Mouse (Mus musculus) liver, adult 2 months (tissue): ENCODE results near the gene Epb41l3. TPM values are rescaled to one million over a fixed set of nuclear protein-coding genes. Genes with fewer than 3 reads are reported as not detected.

Source experiments
- DNase-seq: peaks from one replicate; pipeline ENCODE4 v3.0.0-alpha.2; 2011; ENCODE audit warnings: low read depth, low spot score; ENCODE audit errors: extremely low read depth
- H3K27ac ChIP-seq: fragments of 200-500 bp; replicated peaks from 2 replicates; pipeline ENCODE4 v1.5.1; 2012; ENCODE audit warnings: low read depth, mild to moderate bottlenecking, control low read depth, inconsistent platforms, low read length; ENCODE audit not compliant: insufficient read depth
- H3K27me3 ChIP-seq: fragments of 200-500 bp; 2 replicates; pipeline ENCODE4 v1.6.1; 2012; ENCODE audit warnings: mild to moderate bottlenecking, moderate library complexity, low read length, inconsistent platforms; ENCODE audit not compliant: control insufficient read depth, insufficient read depth
- H3K36me3 ChIP-seq: fragments of 200-500 bp; 2 replicates; pipeline ENCODE4 v1.6.1; 2012; ENCODE audit warnings: low read length, inconsistent platforms; ENCODE audit not compliant: control insufficient read depth, insufficient read depth
- H3K4me1 ChIP-seq: fragments of 200-500 bp; 2 replicates; pipeline ENCODE4 v1.6.1; 2011; ENCODE audit warnings: low read length; ENCODE audit not compliant: control insufficient read depth, insufficient read depth
- H3K4me3 ChIP-seq: fragments of 200-500 bp; 2 replicates; pipeline ENCODE4 v1.5.1; 2011; ENCODE audit warnings: low read depth, mild to moderate bottlenecking, control low read depth, low read length, moderate library complexity; ENCODE audit not compliant: insufficient read depth
- H3K79me2 ChIP-seq: fragments of 200-500 bp; 2 replicates; pipeline ENCODE4 v1.6.1; 2012; ENCODE audit warnings: inconsistent platforms, mild to moderate bottlenecking, low read length, moderate library complexity; ENCODE audit not compliant: control insufficient read depth, insufficient read depth
- H3K9ac ChIP-seq: fragments of 200-500 bp; 2 replicates; pipeline ENCODE4 v1.6.1; 2012; ENCODE audit warnings: low read depth, mild to moderate bottlenecking, control low read depth, inconsistent platforms, low read length
- CTCF ChIP-seq: fragments of 200-500 bp; IDR thresholded peaks from 2 replicates; pipeline ENCODE4 v1.5.1; 2011; ENCODE audit warnings: low read depth, low read length, control low read depth
- POLR2A ChIP-seq: fragments of 200-500 bp; IDR thresholded peaks from 2 replicates; pipeline ENCODE4 v1.6.1; 2011; ENCODE audit warnings: low read length, control low read depth; ENCODE audit not compliant: insufficient read depth; ENCODE audit errors: extremely low read depth
- WGBS: fragments of 180-500 bp; shearing (Covaris S2); methylation state at CpG from one replicate; pipeline ENCODE4 v1.1.7; 2018; 5-methylcytosine and 5-hydroxymethylcytosine counted together
- polyA plus RNA-seq: library from polyadenylated mRNA; depleted of rRNA; stranded (reverse); fragments of >200 nt; gene quantifications from 2 replicates; pipeline ENCODE4 v1.2.3, GENCODE M21; 2012
- total RNA-seq: library from RNA; depleted of rRNA; stranded (reverse); fragments of >200 nt; gene quantifications from 2 replicates; pipeline ENCODE4 v1.2.3, GENCODE M21; 2014

Gene Epb41l3
- total and polyA plus RNA-seq, 2 experiments = 0.69 to 3.6 TPM

GRCm38 (mm10) chr17:69181560-69182316, 106.3 kb downstream of the Epb41l3 start:
- no peaks in the 10 kb centered on the region for H3K36me3 ChIP-seq
- H3K27ac ChIP-seq = peak overlapping the region; percentile 39; the same call in 1 of the 2 replicates
- H3K9ac ChIP-seq = no peak overlapping the region
- H3K4me3 ChIP-seq = no peak overlapping the region
- DNase-seq = no peak
- no peaks in the 10 kb centered on the region for H3K4me1 ChIP-seq
- no peaks in the 10 kb centered on the region; the same call in 1 of the 2 replicates for H3K27me3 ChIP-seq
- H3K79me2 ChIP-seq = no peaks in the 10 kb centered on the region
- WGBS = 26% methylated on average over 7 of the region's 7 CpGs
- TF ChIP-seq CTCF (no peak), POLR2A (no peak)

- no peak for DNase-seq
- WGBS = 83% methylated on average over 3 of the region's 3 CpGs
- no peaks in the 10 kb centered on the region for H3K27me3 ChIP-seq
- no peak overlapping the region for H3K4me3 ChIP-seq
- no peak overlapping the region for H3K9ac ChIP-seq
- H3K27ac ChIP-seq = no peak overlapping the region
- no peaks in the 10 kb centered on the region for H3K4me1 ChIP-seq
- H3K79me2 ChIP-seq = no peaks in the 10 kb centered on the region
- H3K36me3 ChIP-seq = no peaks in the 10 kb centered on the region
- TF ChIP-seq POLR2A (no peak), CTCF (no peak)
Observed at GRCm38 (mm10) chr17:69187794-69188193, 112.3 kb downstream of the Epb41l3 start.

DNA sequence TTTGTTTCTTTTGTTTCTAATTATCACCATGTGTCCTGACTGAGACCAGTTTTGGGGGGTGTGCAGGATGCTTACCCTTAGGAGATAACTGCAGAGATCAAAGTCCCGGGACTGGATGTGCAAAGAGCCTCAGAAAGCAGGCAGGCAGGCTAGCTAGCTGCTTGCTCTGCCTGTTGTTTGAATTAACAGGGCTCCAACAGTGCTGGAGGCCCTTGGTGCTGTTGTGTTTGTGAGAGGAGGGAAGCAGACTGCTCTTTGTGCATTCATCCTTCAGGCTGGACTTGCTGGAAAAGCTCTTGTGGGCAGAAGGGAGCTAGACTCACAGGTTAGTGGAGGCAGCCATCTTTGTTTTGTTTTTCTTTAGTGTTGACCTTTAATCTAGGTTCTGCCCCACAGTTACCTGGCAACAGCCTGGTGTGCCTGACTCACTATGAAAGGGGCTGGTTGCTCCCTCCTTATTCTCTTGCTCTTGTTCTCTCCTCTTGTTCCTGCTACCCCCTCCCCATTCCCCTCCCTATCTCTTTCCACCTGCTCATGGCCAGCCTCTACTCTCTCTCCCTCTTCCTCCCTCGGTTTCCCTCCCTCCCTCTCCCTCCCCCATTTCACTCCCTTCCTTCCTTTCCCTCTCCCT, 117.5 kb downstream of the Epb41l3 start:
- H3K36me3 ChIP-seq = no peaks in the 10 kb centered on the region
- H3K79me2 ChIP-seq = no peaks in the 10 kb centered on the region
- DNase-seq = no peak
- no peak overlapping the region for H3K9ac ChIP-seq
- WGBS = 28% methylated on average over 2 of the region's 2 CpGs
- no peak overlapping the region for H3K27ac ChIP-seq
- no peaks in the 10 kb centered on the region for H3K4me1 ChIP-seq
- no peak overlapping the region for H3K4me3 ChIP-seq
- H3K27me3 ChIP-seq = no peaks in the 10 kb centered on the region
- no peak for TF ChIP-seq CTCF
- TF ChIP-seq POLR2A = no peak

DNA sequence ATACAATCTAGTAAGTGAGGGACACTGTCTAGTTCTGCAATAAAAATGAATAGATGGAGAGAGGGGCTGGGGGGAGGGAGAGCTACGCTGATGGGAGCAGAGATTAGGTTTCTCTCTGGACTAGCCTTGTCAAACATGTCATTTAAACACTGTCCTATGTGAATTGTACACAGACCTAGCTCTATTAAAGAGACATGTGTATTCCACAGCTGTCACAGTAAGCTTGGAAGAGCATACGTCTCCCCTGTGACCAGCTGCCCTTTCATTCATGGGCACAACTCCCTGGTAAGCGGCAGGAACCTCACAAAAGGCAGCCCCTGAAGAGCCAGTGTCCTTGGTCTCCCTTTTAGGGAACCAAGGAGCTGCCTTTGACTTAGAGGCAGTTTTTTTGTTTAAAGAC, 119.1 kb downstream of the Epb41l3 start:
- Histone ChIP-seq H3K36me3 (no peaks in the 10 kb centered on the region), H3K27ac (no peak overlapping the region), H3K4me3 (no peak overlapping the region), H3K79me2 (no peaks in the 10 kb centered on the region), H3K27me3 (no peaks in the 10 kb centered on the region), H3K9ac (no peak overlapping the region), H3K4me1 (no peaks in the 10 kb centered on the region)
- WGBS = 74% methylated on average over 3 of the region's 3 CpGs
- TF ChIP-seq POLR2A = no peak
- TF ChIP-seq CTCF = no peak
- DNase-seq = no peak

GRCm38 (mm10) chr17:69195758-69196157, 120.3 kb downstream of the Epb41l3 start:
- Histone ChIP-seq H3K27ac (no peak overlapping the region), H3K4me1 (no peaks in the 10 kb centered on the region), H3K4me3 (no peak overlapping the region), H3K36me3 (no peaks in the 10 kb centered on the region), H3K79me2 (no peaks in the 10 kb centered on the region), H3K27me3 (no peaks in the 10 kb centered on the region), H3K9ac (no peak overlapping the region)
- WGBS = 77% methylated on average over 6 of the region's 6 CpGs
- no peak for TF ChIP-seq CTCF
- TF ChIP-seq POLR2A = no peak
- no peak for DNase-seq

- Histone ChIP-seq H3K36me3 (no peaks in the 10 kb centered on the region), H3K27ac (no peak overlapping the region), H3K27me3 (no peaks in the 10 kb centered on the region), H3K4me3 (no peak overlapping the region), H3K9ac (no peak overlapping the region), H3K4me1 (no peaks in the 10 kb centered on the region), H3K79me2 (no peaks in the 10 kb centered on the region)
- WGBS = 81% methylated on average over 10 of the region's 10 CpGs
- DNase-seq = no peak
- TF ChIP-seq POLR2A (no peak), CTCF (no peak)
Observed at GRCm38 (mm10) chr17:69196656-69197055, 121.2 kb downstream of the Epb41l3 start.
